Mouse (Mus musculus): ENCODE results near the gene Clec16a.

The Clec16a gene

GRCm38 (mm10) chr16:10727630-10728029, 182.5 kb downstream of the Clec16a start:
- DNase-seq: no peak

- no peak for DNase-seq
Observed at GRCm38 (mm10) chr16:10728886-10729285, 183.7 kb downstream of the Clec16a start.

- no peak for DNase-seq
Observed at GRCm38 (mm10) chr16:10730941-10731340, 185.8 kb downstream of the Clec16a start.

GRCm38 (mm10) chr16:10731785-10732184, 186.6 kb downstream of the Clec16a start:
- no peak for DNase-seq

- no peak for DNase-seq
Observed at GRCm38 (mm10) chr16:10732421-10732820, 187.3 kb downstream of the Clec16a start.

- DNase-seq: no peak
Observed at GRCm38 (mm10) chr16:10735781-10736180, 190.6 kb downstream of the Clec16a start.

GRCm38 (mm10) chr16:10736364-10736763, 191.2 kb downstream of the Clec16a start:
- DNase-seq: no peak

GRCm38 (mm10) chr16:10737571-10737970, 192.4 kb downstream of the Clec16a start:
- no peak for DNase-seq

- DNase-seq: no peak
Observed at GRCm38 (mm10) chr16:10738866-10739265, 193.7 kb downstream of the Clec16a start.

- DNase-seq: no peak
Observed at GRCm38 (mm10) chr16:10739854-10740398, 194.8 kb downstream of the Clec16a start.

GRCm38 (mm10) chr16:10741082-10741481, 195.9 kb downstream of the Clec16a start:
- DNase-seq: no peak

- DNase-seq: no peak
Observed at GRCm38 (mm10) chr16:10749226-10749625, 204.1 kb downstream of the Clec16a start.

GRCm38 (mm10) chr16:10749824-10750223, 204.7 kb downstream of the Clec16a start:
- DNase-seq: peak; percentile 92

- no peak for DNase-seq
Observed at GRCm38 (mm10) chr16:10754521-10755296, 209.6 kb downstream of the Clec16a start.

- no peak for DNase-seq
Observed at GRCm38 (mm10) chr16:10756168-10756567, 211.0 kb downstream of the Clec16a start.

- DNase-seq: no peak
Observed at GRCm38 (mm10) chr16:10761182-10761581, 216.0 kb downstream of the Clec16a start.

GRCm38 (mm10) chr16:10762569-10763180, 217.5 kb downstream of the Clec16a start:
- DNase-seq: no peak

GRCm38 (mm10) chr16:10763540-10764264, 218.6 kb downstream of the Clec16a start:
- no peak for DNase-seq

GRCm38 (mm10) chr16:10764323-10764722, 219.2 kb downstream of the Clec16a start:
- no peak for DNase-seq

GRCm38 (mm10) chr16:10767158-10767557, 222.0 kb downstream of the Clec16a start:
- peak; percentile 87 to 92 for DNase-seq

GRCm38 (mm10) chr16:10768821-10769220, 223.7 kb downstream of the Clec16a start:
- DNase-seq: no peak

- no peak for DNase-seq
Observed at GRCm38 (mm10) chr16:10769661-10770060, 224.5 kb downstream of the Clec16a start.

All from cerebellum, postnatal 10 days (tissue).